Mouse (Mus musculus) regulatory T cell (primary cell): ENCODE measurements around the gene Exosc8.

Source experiments
- in situ Hi-C: fragments of 300-600 bp; cut with MboI, MseI; formaldehyde crosslinking; loops from one replicate; pipeline ENCODE4 v1.15.1; 2025; ENCODE audit warnings: high pct_unique_total_duplicates

Gene Exosc8

DNA sequence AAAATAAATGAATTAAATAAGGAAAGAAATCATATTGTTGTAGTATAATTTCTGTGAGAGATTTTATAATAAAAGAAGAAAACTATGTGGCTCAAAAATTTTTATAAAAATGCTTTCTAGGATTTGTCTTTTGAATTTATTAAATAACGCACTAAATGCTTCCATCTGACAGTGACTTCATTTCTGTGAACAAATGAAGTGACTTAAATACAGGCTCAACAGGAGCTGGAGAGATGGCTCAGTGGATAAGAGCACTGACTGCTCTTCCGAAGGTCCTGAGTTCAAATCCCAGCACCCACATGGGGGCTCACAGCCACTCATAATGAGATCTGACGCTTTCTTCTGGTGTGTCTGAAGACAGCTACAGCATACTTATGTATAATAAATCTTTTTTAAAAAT is 50.0 kb downstream of the Exosc8 start:
- in situ Hi-C loops = loop anchor here (5.0 to 25.0 kb wide), 3 partner anchors 103 to 823 kb away; partner anchors contain the start of gene Ufm1

DNA sequence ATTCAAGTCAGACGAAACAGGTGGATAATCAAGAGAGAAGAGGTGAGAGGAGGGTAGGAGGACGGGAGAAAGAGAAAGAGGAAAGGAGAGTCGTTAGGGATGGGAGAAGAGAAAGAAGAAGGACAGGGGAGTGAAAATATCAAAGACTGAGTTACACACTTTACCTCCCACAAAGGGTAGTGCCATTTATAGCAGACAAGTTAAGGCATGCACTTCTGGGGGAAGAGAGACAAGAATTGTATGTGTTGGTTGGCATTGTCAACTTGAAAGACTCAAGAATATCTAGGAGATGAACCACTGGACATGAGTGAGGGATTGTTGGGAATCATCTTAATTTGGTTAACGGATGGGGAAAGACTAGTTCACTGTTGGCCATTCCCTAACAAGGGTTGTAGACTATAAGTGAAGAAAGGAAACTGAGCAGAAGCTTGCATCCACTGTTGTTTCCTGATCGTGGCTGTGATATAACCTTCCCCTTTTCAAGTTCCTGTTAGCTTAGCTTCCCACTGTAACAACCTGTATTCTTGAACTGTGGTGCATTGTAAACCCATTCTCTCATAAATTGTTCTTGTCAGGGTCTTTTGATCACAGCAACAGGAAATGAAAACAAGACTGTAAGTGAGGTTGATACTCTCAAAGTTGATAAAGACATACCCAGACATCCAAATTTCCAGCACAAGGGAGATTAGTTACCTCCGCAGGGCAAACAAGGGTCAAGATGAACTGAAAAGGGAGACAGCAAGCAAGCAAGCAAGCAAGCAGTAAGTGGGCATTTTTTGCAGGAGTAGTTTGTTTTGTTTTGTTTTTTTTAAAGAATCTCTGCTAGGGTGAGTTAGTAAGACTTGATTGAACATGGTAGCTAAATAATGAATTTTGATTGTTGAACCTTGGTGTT is 53.6 kb downstream of the Exosc8 start:
- in situ Hi-C loops = loop anchor here (25.0 kb wide), 1 partner anchor 819 kb away; the partner anchor contains the start of gene Ufm1
